Mouse (Mus musculus): ENCODE results near the gene Gatad2a.
"Not testable (repeated sequence)": the region's sequence is repeated elsewhere in the genome, so short reads cannot be mapped to it uniquely, and the experiment has no call there.

Gatad2a gene

GRCm38 (mm10) chr8:69988936-69989335 lies 7.2 kb downstream of the Gatad2a start:
- DNase-seq: not testable (repeated sequence)

- DNase-seq: no peak
These were observed 8.4 kb downstream of the Gatad2a start for GRCm38 (mm10) chr8:69987744-69988143.

GRCm38 (mm10) chr8:69984876-69985553 lies 11.2 kb downstream of the Gatad2a start:
- no peak for DNase-seq

GRCm38 (mm10) chr8:69978456-69978855 lies 17.7 kb downstream of the Gatad2a start:
- DNase-seq: no peak

GRCm38 (mm10) chr8:69974806-69975205 lies 21.4 kb downstream of the Gatad2a start:
- no peak for DNase-seq

GRCm38 (mm10) chr8:69974194-69974614 lies 22.0 kb downstream of the Gatad2a start:
- DNase-seq: peak; percentile 96

GRCm38 (mm10) chr8:69973442-69974161 lies 22.6 kb downstream of the Gatad2a start:
- DNase-seq: peak; percentile 53

GRCm38 (mm10) chr8:69973063-69973441 lies 23.1 kb downstream of the Gatad2a start:
- no peak for DNase-seq

- no peak for DNase-seq
These were observed 25.3 kb downstream of the Gatad2a start for GRCm38 (mm10) chr8:69970880-69971279.

- no peak for DNase-seq
These were observed 28.8 kb downstream of the Gatad2a start for GRCm38 (mm10) chr8:69967291-69967933.

- no peak for DNase-seq
These were observed 36.9 kb downstream of the Gatad2a start for GRCm38 (mm10) chr8:69959241-69959640.

GRCm38 (mm10) chr8:69957879-69958278 lies 38.3 kb downstream of the Gatad2a start:
- DNase-seq: no peak

GRCm38 (mm10) chr8:69957419-69957818 lies 38.8 kb downstream of the Gatad2a start:
- DNase-seq: no peak

GRCm38 (mm10) chr8:69956651-69957050 lies 39.5 kb downstream of the Gatad2a start:
- no peak for DNase-seq

GRCm38 (mm10) chr8:69954642-69955041 lies 41.5 kb downstream of the Gatad2a start:
- no peak for DNase-seq

- DNase-seq: no peak
These were observed 42.0 kb downstream of the Gatad2a start for GRCm38 (mm10) chr8:69954213-69954612.

GRCm38 (mm10) chr8:69950300-69950699 lies 45.9 kb downstream of the Gatad2a start:
- DNase-seq: no peak

GRCm38 (mm10) chr8:69942495-69942894 lies 53.7 kb downstream of the Gatad2a start:
- DNase-seq: not testable (repeated sequence)

GRCm38 (mm10) chr8:69940386-69940785 lies 55.8 kb downstream of the Gatad2a start:
- no peak for DNase-seq

- no peak for DNase-seq
These were observed 56.6 kb downstream of the Gatad2a start for GRCm38 (mm10) chr8:69939633-69940032.

- no peak for DNase-seq
These were observed 57.8 kb downstream of the Gatad2a start for GRCm38 (mm10) chr8:69938245-69938982.

- no peak for DNase-seq
These were observed 58.7 kb downstream of the Gatad2a start for GRCm38 (mm10) chr8:69937466-69937865.

Measured in lung, postnatal 10 days (tissue).